Mouse (Mus musculus): Measurements from ENCODE around the gene Plau. TPM values are rescaled to one million over a fixed set of nuclear protein-coding genes. Genes with fewer than 3 reads are reported as not detected.

The Plau gene
- total RNA-seq, 1 experiment from 2014 or later = 0.81 TPM

DNA sequence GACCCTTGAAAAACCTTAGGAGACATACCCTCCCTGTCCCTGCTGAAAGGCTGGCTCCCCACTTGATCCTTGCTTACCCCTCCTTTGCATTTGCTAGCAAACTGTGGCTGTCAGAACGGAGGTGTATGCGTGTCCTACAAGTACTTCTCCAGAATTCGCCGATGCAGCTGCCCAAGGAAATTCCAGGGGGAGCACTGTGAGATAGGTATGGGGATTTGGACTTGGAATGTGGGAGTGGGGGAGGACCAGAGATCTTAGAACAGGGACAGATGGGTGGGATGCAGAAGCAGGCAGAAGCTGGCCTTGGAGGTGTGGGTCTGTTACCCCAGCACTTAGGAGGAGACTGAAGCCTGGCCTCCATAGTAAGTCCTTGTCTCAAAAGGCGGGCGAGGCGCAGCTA, 1.2 kb downstream of the Plau start:
- ATAC-seq (ENCODE audit: extremely low read depth, insufficient number of reproducible peaks, low FRiP score, poor library complexity, severe bottlenecking) = no peak

DNA sequence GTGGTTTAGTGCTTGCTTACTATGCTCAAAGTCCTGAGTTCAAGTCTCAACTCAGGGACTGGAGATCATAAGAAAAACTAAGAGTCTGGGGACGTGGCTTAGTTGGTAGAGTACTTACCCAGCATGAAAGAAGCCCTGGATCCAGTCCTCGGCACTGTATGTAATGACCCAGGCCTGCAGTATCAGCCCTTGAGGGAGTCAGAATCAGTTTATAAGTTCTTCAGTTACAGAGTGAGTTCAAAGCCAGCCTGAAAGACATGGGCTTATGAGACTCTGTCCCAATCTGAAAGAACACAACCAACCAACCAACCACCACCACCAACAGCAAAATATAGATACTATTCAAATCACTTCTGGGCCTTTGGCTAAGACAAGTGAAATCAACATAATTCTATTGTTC, 5.1 kb downstream of the Plau start:
- no peak for ATAC-seq (ENCODE audit: extremely low read depth, insufficient number of reproducible peaks, low FRiP score, poor library complexity, severe bottlenecking)

DNA sequence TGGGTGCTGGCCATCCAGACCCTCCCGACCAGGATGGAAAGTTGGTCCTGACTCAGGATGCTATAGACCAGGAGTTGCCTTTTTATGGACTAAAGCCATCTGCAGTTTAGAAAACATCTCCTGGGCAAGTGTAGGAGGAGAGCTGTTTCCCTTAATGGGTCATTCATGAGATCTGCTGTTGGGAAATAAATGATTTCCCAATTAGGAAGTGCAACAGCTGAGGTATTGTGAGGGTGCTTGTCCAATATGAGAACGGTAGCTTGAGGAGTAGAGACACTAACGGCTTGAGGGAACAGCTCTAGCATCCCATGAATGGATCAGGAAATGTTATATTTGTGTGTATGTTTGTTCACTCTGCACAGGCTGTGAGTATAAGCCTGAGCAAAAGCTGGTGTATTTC, 6.2 kb downstream of the Plau start:
- ATAC-seq (ENCODE audit: extremely low read depth, insufficient number of reproducible peaks, low FRiP score, poor library complexity, severe bottlenecking) = no peak

- no peak for ATAC-seq (ENCODE audit: extremely low read depth, insufficient number of reproducible peaks, low FRiP score, poor library complexity, severe bottlenecking)
These were observed 7.7 kb downstream of the Plau start for GRCm38 (mm10) chr14:20844126-20844525.

- no peak for ATAC-seq (ENCODE audit: extremely low read depth, insufficient number of reproducible peaks, low FRiP score, poor library complexity, severe bottlenecking)
These were observed 8.5 kb downstream of the Plau start for GRCm38 (mm10) chr14:20844671-20845576.

- peak; percentile 81 for ATAC-seq (ENCODE audit: extremely low read depth, insufficient number of reproducible peaks, low FRiP score, poor library complexity, severe bottlenecking)
These were observed 9.2 kb downstream of the Plau start for GRCm38 (mm10) chr14:20845577-20846088.

- ATAC-seq (ENCODE audit: extremely low read depth, insufficient number of reproducible peaks, low FRiP score, poor library complexity, severe bottlenecking) = no peak
These were observed 9.8 kb downstream of the Plau start for GRCm38 (mm10) chr14:20846214-20846613.

DNA sequence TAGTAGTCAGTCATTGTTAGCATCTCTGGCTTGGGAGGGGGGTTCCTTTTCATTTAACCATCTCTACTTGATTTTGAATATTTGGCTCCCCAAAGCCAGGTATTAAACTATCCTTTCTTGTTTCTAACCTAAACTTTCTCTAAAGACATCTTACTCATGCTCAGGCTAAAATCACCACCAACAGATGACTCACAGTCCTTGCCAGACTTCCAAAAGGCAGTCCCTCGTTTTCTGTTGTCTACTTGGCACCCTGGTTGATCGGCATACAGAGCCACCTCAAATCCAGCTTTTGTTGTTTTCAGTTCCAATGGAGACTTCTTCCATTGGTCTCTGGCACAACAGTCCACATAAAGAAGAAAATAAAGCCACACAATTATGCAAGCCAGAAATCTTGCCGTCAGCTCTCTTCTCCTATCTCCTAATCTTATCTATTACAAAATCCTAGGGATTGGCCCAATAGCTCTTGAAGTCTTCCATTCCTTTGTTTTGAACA, 11.2 kb downstream of the Plau start:
- ATAC-seq (ENCODE audit: extremely low read depth, insufficient number of reproducible peaks, low FRiP score, poor library complexity, severe bottlenecking) = no peak

- ATAC-seq (ENCODE audit: extremely low read depth, insufficient number of reproducible peaks, low FRiP score, poor library complexity, severe bottlenecking) = no peak
These were observed 13.3 kb downstream of the Plau start for GRCm38 (mm10) chr14:20849753-20850152.

GRCm38 (mm10) chr14:20850498-20850897, 14.0 kb downstream of the Plau start:
- no peak for ATAC-seq (ENCODE audit: extremely low read depth, insufficient number of reproducible peaks, low FRiP score, poor library complexity, severe bottlenecking)

DNA sequence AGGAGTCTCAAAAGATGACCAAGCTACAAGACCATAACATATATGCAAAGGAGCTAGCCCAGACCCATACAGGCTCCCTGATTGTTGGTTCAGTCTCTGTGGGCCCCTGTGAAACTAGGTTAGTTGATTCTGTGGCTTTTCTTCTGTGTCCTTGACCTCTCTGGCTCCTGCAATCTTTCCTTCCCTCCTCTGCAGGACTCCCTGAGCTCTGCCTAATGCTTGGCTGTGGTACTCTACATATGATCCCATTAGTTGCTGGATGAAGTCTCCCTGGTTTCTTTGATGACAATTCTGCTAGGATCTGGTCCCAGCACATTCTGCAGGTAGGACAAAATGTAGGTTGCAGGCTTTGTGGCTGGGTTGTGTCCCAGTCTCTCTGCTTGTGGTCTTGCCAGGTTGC, 15.3 kb downstream of the Plau start:
- no peak for ATAC-seq (ENCODE audit: extremely low read depth, insufficient number of reproducible peaks, low FRiP score, poor library complexity, severe bottlenecking)

GRCm38 (mm10) chr14:20861152-20861551, 24.7 kb downstream of the Plau start:
- ATAC-seq (ENCODE audit: extremely low read depth, insufficient number of reproducible peaks, low FRiP score, poor library complexity, severe bottlenecking) = 0 out of 2 replicates have a peak, but pooled peaks have one; percentile 41

GRCm38 (mm10) chr14:20861559-20861958, 25.1 kb downstream of the Plau start:
- no peak for ATAC-seq (ENCODE audit: extremely low read depth, insufficient number of reproducible peaks, low FRiP score, poor library complexity, severe bottlenecking)

DNA sequence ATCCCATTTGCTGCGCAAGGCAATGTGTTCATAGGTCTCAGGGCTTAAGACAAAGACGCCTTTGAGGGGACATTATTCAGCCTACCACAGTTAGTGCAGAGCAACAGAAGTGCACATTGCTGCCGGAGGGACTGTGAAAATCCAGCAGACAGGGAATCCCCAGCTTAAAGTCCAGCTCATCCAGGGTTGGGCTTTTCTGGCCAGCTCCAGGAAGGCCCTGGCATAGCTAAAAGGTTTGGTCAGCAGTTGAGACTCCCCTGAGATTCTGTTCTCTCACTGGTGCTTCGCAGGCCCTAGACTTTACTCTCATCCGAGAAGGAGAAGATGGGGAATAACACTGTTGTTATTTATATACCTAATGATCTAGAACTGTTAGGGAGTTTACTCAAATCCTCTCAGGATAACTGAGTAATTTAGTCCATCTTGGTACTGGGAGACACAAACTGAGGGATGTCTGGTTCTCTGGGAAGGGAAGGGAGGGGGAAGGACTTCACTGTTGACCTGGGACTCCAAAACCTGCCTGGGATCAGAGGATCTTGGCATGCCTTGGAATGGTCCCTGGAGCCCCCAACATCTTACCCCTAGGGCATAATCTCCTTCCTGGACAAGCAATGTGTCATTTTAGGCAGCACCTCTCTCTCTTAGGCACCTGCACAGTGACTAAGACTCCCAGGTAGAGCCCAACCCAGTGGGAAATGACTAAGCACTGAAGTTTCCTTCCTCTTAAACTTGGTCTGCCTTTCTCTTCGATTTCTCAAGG, 27.0 kb downstream of the Plau start:
- ATAC-seq (ENCODE audit: extremely low read depth, insufficient number of reproducible peaks, low FRiP score, poor library complexity, severe bottlenecking) = no peak

DNA sequence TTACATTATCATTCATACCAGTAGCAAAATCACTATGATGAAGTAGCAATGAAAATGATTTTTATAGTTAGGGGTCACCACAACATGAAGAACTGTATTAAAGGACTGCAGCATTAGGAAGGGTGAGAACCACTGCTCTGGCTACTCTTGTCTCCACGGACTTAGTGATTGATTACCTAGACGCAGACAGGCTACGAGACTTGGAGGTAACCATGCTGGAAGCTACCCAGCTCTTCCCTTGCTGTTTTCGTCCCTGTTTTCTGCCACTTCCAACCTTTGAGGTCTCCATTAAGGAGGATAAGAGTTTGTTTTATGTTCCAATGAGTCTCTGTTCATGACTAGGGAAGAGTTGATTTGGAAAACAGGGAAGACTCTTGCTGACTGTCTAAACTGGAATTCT, 27.7 kb downstream of the Plau start:
- ATAC-seq (ENCODE audit: extremely low read depth, insufficient number of reproducible peaks, low FRiP score, poor library complexity, severe bottlenecking) = no peak

DNA sequence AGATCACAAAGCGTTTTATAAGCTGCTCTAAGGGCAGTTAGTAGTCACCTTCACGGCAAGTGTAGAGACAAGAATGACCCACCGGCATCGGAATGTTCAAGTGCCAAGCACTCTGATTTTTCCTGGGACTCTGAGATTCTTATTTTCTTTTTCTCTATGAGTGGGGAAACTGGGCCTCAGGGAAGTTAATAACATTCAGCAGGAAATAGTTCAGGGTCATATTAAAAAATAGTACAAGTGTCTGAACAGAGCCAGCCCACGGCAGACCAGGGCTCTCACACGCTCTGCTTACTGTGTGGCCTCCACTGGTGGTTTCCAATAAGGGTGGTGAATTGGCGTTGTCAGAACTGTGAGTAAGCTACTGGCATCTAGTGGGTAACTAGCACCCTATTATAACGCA, 29.1 kb downstream of the Plau start:
- ATAC-seq (ENCODE audit: extremely low read depth, insufficient number of reproducible peaks, low FRiP score, poor library complexity, severe bottlenecking) = no peak

GRCm38 (mm10) chr14:20866365-20866764, 29.9 kb downstream of the Plau start:
- ATAC-seq (ENCODE audit: extremely low read depth, insufficient number of reproducible peaks, low FRiP score, poor library complexity, severe bottlenecking) = no peak

GRCm38 (mm10) chr14:20870110-20870509, 33.6 kb downstream of the Plau start:
- no peak for ATAC-seq (ENCODE audit: extremely low read depth, insufficient number of reproducible peaks, low FRiP score, poor library complexity, severe bottlenecking)

- ATAC-seq (ENCODE audit: extremely low read depth, insufficient number of reproducible peaks, low FRiP score, poor library complexity, severe bottlenecking) = no peak
These were observed 35.0 kb downstream of the Plau start for GRCm38 (mm10) chr14:20871495-20871894.

DNA sequence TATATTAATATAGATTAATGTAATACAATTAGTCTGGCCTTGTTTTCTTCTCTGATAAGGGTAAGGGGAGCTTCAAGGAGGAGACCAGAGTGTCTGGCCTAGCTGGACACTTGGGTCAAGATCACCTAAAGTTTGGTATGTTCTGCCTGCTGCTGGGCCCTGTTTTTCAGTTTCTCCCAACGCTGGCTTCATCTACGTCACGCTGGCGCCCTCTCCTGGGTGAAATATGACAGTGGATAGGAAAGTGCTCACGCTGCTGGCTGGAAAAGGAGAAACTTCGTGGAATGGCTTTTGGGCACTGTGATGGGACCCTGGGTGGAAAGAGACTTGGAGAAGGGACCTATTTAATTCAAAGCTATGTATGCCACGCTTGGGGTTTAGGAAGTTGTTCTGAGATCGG, 36.8 kb downstream of the Plau start:
- ATAC-seq (ENCODE audit: extremely low read depth, insufficient number of reproducible peaks, low FRiP score, poor library complexity, severe bottlenecking) = peak; percentile 96
